Mouse (Mus musculus) forebrain, embryonic 13.5 days (tissue): ENCODE results near the gene Pom121l2. TPM values are rescaled to one million over a fixed set of nuclear protein-coding genes. Genes with fewer than 3 reads are reported as not detected.

Experiments used
- ATAC-seq: fragments of 200-750 bp; cut with Nextera tagmentation; 2 replicates; pipeline ENCODE4 v1.8.0; 2017
- H3K27ac ChIP-seq: fragments of 300-500 bp; sonication (generic); 2 replicates; pipeline ENCODE4 v1.5.1; 2015; ENCODE audit warnings: inconsistent platforms, mild to moderate bottlenecking, moderate library complexity
- H3K27me3 ChIP-seq: fragments of 300-500 bp; sonication (generic); 2 replicates; pipeline ENCODE4 v1.6.1; 2015; ENCODE audit warnings: mild to moderate bottlenecking, inconsistent platforms
- H3K36me3 ChIP-seq: fragments of 300-500 bp; sonication (generic); 2 replicates; pipeline ENCODE4 v1.6.1; 2015; ENCODE audit warnings: mild to moderate bottlenecking, inconsistent platforms; ENCODE audit not compliant: poor library complexity, severe bottlenecking
- H3K4me1 ChIP-seq: fragments of 300-500 bp; sonication (generic); 2 replicates; pipeline ENCODE4 v1.6.1; 2015; ENCODE audit warnings: inconsistent platforms
- H3K4me2 ChIP-seq: fragments of 300-500 bp; sonication (generic); 2 replicates; pipeline ENCODE4 v1.6.1; 2015; ENCODE audit warnings: inconsistent platforms, mild to moderate bottlenecking, moderate library complexity
- H3K4me3 ChIP-seq: fragments of 300-500 bp; sonication (generic); 2 replicates; pipeline ENCODE4 v1.5.1; 2015; ENCODE audit warnings: mild to moderate bottlenecking, inconsistent platforms
- H3K9ac ChIP-seq: fragments of 300-500 bp; sonication (generic); 2 replicates; pipeline ENCODE4 v1.6.1; 2015; ENCODE audit warnings: mild to moderate bottlenecking, inconsistent platforms
- H3K9me3 ChIP-seq: fragments of 300-500 bp; sonication (generic); replicated peaks from 2 replicates; pipeline ENCODE4 v1.6.1; 2016; ENCODE audit warnings: inconsistent platforms
- WGBS: fragments of 180-500 bp; shearing (Covaris S2); methylation state at CpG from one replicate; pipeline ENCODE4 v1.1.7; 2015; 5-methylcytosine and 5-hydroxymethylcytosine counted together
- polyA plus RNA-seq: library from polyadenylated mRNA; unstranded; fragments of >200 nt; fragmentation: Nextera tagmentation; extraction: Ambion mirVana; gene quantifications from 2 replicates; pipeline ENCODE4 v1.2.1, GENCODE M21; 2015

Pom121l2 gene
- 0.09 TPM in 1 of 2 replicates, not detected in the other for polyA plus RNA-seq

DNA sequence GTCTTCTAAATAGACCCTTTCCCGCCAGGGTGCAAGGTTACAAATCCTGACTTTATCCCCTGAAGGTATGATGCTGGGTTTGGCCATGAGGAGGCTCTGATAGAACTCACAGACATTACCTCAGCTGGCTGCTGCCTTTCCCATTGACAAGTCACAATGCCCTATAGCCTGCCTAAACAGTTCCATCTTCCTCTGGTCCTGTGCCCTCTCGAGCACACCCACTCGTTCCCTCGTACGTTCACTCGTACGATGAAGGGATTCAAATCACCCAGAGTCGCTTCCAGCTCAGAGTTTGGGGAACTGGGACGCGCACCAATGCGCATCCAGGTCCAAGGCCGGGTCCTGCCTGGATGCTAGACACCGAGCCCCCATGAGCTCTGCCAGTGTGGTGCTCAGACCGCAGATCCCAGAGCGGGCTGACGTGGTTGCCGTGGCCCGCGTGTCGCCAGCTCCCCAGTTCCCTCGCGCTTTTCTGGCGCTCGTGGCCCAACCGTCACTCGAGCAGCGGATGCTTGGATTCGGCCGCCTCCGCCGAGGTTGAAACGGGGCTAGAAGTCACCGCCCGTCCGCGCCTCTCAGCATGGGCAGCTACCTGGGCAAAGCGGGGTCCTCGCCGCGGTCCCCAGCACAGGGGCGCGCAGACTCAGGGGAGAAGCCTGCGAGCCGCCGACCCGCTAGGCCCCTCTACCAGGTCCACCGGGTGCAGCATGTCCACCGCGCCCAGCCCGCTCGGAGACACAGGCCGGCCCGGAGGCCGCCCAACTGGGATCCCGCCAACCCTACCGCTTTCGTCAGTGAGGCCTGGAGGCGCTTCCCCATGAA is at the start of gene Pom121l2:
Pom121l2 (plus strand) TSS at position 214 of the 822 bp plus-strand sequence.
- peaks cover 65% of the 10 kb centered on the region for H3K27me3 ChIP-seq
- H3K9me3 ChIP-seq = no peaks in the 10 kb centered on the region
- peak; percentile 69; the same call in 1 of the 2 replicates for ATAC-seq
- peak within 1 kb of the TSS; percentile 78 for H3K9ac ChIP-seq
- under 1% methylated on average over 58 of the region's 58 CpGs for WGBS
- H3K4me1 ChIP-seq = peaks cover 14% of the 10 kb centered on the region
- peak within 1 kb of the TSS; percentile 60 for H3K4me3 ChIP-seq
- H3K4me2 ChIP-seq = peak within 1 kb of the TSS; percentile 99
- no peaks in the 10 kb centered on the region for H3K36me3 ChIP-seq
- H3K27ac ChIP-seq = no peak within 1 kb of the TSS

DNA sequence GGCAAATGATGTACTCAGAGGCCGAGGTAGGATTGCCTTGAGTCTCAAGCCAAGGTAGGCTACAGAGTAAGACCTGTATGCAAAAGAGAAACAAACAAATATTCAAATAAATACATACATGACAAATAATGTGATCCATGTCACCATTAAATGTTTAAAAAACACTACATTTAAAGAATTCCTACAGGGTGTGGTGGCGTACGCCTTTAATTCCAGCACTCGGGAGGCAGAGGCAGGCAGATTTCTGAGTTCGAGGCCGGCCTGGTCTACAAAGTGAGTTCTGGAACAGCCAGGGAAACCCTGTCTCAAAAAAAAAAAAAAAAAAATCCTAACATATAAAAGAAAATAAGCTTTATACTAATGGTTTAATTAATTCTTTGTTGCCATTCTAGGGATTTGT is 49.3 kb upstream of the Pom121l2 start:
- WGBS = 43% methylated on average over 6 of the region's 6 CpGs

GRCm38 (mm10) chr13:21933626-21934548 is 47.1 kb upstream of the Pom121l2 start:
- no peak for ATAC-seq
- Histone ChIP-seq H3K4me1 (peaks cover 2% of the 10 kb centered on the region; the same call in 1 of the 2 replicates), H3K9me3 (no peaks in the 10 kb centered on the region), H3K27me3 (peaks cover 14% of the 10 kb centered on the region; the same call in 1 of the 2 replicates), H3K9ac (no peak overlapping the region), H3K36me3 (no peaks in the 10 kb centered on the region), H3K27ac (no peak overlapping the region), H3K4me3 (peak overlapping the region; percentile 12; the same call in 1 of the 2 replicates), H3K4me2 (peak overlapping the region; percentile 30; the same call in 1 of the 2 replicates)
- 7% methylated on average over 28 of the region's 28 CpGs for WGBS

More for the DNA sequence above, 49.3 kb upstream of the Pom121l2 start:
- Histone ChIP-seq H3K36me3 (no peaks in the 10 kb centered on the region), H3K9ac (no peak overlapping the region), H3K27ac (no peak overlapping the region), H3K27me3 (peaks cover 5% of the 10 kb centered on the region; the same call in 1 of the 2 replicates), H3K9me3 (no peaks in the 10 kb centered on the region), H3K4me1 (peaks cover 2% of the 10 kb centered on the region; the same call in 1 of the 2 replicates), H3K4me2 (no peak overlapping the region), H3K4me3 (no peak overlapping the region)
- no peak for ATAC-seq

DNA sequence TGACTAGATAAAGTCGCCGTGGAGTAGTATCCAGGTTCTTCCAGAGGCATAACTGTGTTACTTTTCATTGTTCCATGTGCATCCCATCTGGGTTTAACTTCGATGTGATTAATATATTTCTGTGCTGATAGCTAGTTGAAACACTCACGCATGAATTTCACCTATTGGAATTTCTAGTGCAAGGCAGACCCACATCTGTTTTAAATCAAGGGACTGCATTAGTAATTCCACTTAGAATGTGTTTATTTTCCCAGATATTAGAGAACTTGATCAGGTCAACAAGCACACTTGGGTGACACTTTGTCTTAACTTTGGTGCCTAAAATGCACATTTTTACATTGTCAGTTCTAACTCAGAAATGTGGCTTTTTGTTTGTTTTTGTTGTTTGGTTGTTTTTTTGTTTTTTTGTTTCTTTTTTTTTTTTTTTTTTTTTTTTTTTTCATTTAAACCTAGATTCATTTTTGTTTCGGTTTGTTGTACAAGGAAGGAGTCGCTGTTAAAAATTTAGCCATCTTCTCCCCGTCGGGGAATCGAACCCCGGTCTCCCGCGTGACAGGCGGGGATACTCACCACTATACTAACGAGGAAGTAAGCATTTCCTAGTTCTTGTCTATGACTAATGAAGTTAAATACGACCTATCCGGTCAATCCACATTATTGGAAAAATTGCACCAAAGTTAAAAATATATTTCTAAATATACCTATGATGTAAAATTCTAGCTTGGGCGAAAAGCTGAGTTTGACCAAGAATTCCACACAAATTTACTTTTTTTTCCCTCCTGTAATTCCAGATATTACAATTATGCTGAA is 45.8 kb upstream of the Pom121l2 start:
- H3K4me1 ChIP-seq = peaks cover 2% of the 10 kb centered on the region; the same call in 1 of the 2 replicates
- H3K27ac ChIP-seq = no peak overlapping the region
- WGBS = 12% methylated on average over 17 of the region's 17 CpGs
- no peaks in the 10 kb centered on the region for H3K36me3 ChIP-seq
- H3K4me2 ChIP-seq = no peak overlapping the region
- H3K4me3 ChIP-seq = no peak overlapping the region
- peaks cover 14% of the 10 kb centered on the region; the same call in 1 of the 2 replicates for H3K27me3 ChIP-seq
- no peak overlapping the region for H3K9ac ChIP-seq
- no peaks in the 10 kb centered on the region for H3K9me3 ChIP-seq
- no peak for ATAC-seq

DNA sequence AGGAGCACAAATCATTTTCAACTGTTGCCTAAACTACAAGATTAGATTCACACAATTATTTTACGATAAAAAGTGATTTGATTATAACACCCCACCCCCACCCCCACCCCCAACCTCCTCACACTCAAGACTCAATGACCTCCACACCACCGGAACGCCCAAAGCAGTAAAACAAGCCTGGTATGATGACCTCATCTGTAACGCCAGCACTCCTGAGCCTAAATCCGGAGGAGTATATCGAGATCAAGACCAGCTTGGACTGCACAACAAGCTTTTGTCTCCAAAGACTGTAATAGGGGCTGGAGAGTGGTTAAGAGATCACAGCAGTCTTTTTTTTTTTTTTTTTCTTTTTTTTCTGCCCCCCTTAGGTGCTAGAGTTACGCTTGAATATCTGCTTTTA is 45.2 kb upstream of the Pom121l2 start:
- peaks cover 2% of the 10 kb centered on the region; the same call in 1 of the 2 replicates for H3K4me1 ChIP-seq
- peak overlapping the region; percentile 30 for H3K4me2 ChIP-seq
- H3K9me3 ChIP-seq = no peaks in the 10 kb centered on the region
- H3K36me3 ChIP-seq = no peaks in the 10 kb centered on the region
- H3K4me3 ChIP-seq = no peak overlapping the region
- peaks cover 14% of the 10 kb centered on the region; the same call in 1 of the 2 replicates for H3K27me3 ChIP-seq
- no peak for ATAC-seq
- no peak overlapping the region for H3K9ac ChIP-seq
- 4% methylated on average over 7 of the region's 7 CpGs for WGBS
- no peak overlapping the region for H3K27ac ChIP-seq

- Histone ChIP-seq H3K4me3 (peak overlapping the region; percentile 14; the same call in 1 of the 2 replicates), H3K9ac (no peak overlapping the region), H3K4me1 (peaks cover 2% of the 10 kb centered on the region; the same call in 1 of the 2 replicates), H3K27ac (no peak overlapping the region), H3K36me3 (no peaks in the 10 kb centered on the region), H3K4me2 (peak overlapping the region; percentile 41), H3K9me3 (no peaks in the 10 kb centered on the region), H3K27me3 (peaks cover 14% of the 10 kb centered on the region; the same call in 1 of the 2 replicates)
- ATAC-seq = no peak
- WGBS = 2% methylated on average over 17 of the region's 17 CpGs
These were observed 44.0 kb upstream of the Pom121l2 start for GRCm38 (mm10) chr13:21936968-21937367.

DNA sequence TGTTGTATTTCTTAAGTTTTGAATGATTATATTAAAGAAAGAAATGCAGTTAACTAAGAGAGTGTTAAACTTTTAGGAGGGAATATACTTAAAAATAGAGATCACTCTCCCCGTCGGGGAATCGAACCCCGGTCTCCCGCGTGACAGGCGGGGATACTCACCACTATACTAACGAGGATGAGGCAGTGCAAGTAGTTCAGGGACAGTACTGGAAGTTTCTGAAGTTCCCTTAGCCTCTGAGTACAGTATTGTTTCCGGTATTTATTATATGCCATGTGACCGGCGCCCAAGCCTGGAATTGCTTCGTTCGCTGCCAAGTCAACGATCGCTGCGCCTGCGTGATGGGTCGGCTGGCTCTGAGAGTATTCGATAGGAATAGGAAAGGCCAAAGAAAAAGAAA is 40.8 kb upstream of the Pom121l2 start:
- Histone ChIP-seq H3K4me3 (peak overlapping the region; percentile 45), H3K27ac (no peak overlapping the region), H3K9me3 (no peaks in the 10 kb centered on the region), H3K36me3 (no peaks in the 10 kb centered on the region), H3K9ac (peak overlapping the region; percentile 54), H3K4me1 (peaks cover 2% of the 10 kb centered on the region; the same call in 1 of the 2 replicates), H3K4me2 (peak overlapping the region; percentile 62), H3K27me3 (peaks cover 14% of the 10 kb centered on the region; the same call in 1 of the 2 replicates)
- under 1% methylated on average over 19 of the region's 19 CpGs for WGBS
- peak; percentile 84 for ATAC-seq

DNA sequence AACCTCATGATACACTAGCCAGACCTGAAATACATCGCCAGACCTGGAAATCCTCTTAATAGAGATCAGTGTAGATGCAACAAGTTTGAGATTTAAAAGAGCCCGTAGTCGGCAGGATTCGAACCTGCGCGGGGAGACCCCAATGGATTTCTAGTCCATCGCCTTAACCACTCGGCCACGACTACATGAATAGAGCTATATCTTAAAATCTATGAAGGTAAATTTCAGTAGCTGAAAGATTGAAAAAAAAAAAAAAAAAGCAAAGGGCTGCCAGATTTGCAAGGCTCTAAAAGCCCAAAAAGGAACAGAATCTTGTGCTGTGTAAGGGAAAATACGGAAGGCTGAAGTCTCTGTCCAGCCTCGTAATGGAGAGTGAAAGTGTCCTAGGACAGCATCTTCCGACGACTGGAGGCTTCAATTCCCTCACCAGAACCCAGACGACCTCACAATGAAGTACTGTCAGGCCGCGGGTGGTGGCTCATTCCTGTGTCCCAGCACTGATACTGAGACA is 40.1 kb upstream of the Pom121l2 start:
- Histone ChIP-seq H3K36me3 (no peaks in the 10 kb centered on the region), H3K4me2 (peak overlapping the region; percentile 62), H3K9ac (peak overlapping the region; percentile 61), H3K4me3 (peak overlapping the region; percentile 45), H3K9me3 (no peaks in the 10 kb centered on the region), H3K4me1 (peaks cover 2% of the 10 kb centered on the region; the same call in 1 of the 2 replicates), H3K27ac (no peak overlapping the region; the same call in 1 of the 2 replicates), H3K27me3 (peaks cover 14% of the 10 kb centered on the region; the same call in 1 of the 2 replicates)
- WGBS = under 1% methylated on average over 16 of the region's 16 CpGs
- peak; percentile 43 for ATAC-seq

DNA sequence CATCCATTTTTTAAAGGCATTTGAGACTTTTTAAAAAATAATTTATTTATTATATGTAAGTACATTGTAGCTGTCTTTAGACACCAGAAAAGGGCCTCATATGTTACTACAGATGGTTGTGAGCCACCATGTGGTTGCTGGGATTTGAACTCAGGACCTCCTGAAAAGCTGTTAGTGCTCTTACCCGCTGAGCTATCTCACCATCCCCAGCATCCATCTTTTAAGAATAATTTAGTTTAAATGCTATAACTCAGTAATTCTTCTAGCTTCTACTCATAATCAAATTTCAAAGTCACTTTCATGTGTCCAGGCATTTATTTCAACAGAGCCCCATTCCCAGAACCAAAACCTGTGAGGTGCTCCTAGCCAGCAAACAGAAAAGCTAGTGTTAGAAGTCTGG is 37.4 kb upstream of the Pom121l2 start:
- no peak for ATAC-seq
- 68% methylated on average over 1 of the region's 1 CpGs for WGBS
- no peak overlapping the region for H3K4me3 ChIP-seq

DNA sequence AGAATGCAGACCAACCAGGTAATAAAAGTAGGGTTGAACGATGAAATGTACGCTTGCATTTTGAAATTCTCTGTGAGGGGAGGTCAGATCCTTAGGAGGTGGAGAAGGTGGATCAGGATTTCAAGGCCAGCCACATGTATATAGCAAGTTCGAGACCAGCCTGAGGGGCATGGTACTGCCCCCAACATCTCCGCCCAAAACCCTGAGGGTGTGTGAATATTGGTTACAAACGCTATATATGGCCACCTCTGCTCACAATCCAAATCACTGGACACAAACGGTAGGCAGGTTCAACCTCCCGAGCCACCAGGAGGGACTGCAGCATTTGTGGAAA is 36.4 kb upstream of the Pom121l2 start:
- Histone ChIP-seq H3K36me3 (peaks cover 18% of the 10 kb centered on the region), H3K9ac (peak overlapping the region; percentile 84), H3K9me3 (no peaks in the 10 kb centered on the region), H3K4me3 (peak overlapping the region; percentile 82), H3K27ac (no peak overlapping the region), H3K4me2 (peak overlapping the region; percentile 77), H3K4me1 (peaks cover 20% of the 10 kb centered on the region), H3K27me3 (no peaks in the 10 kb centered on the region)
- peak; percentile 55 for ATAC-seq
- 1% methylated on average over 7 of the region's 7 CpGs for WGBS

More for the DNA sequence above, 37.4 kb upstream of the Pom121l2 start:
- no peaks in the 10 kb centered on the region for H3K27me3 ChIP-seq
- peaks cover 20% of the 10 kb centered on the region for H3K4me1 ChIP-seq
- H3K9ac ChIP-seq = no peak overlapping the region
- no peaks in the 10 kb centered on the region for H3K9me3 ChIP-seq
- H3K36me3 ChIP-seq = peaks cover 9% of the 10 kb centered on the region
- no peak overlapping the region for H3K27ac ChIP-seq
- H3K4me2 ChIP-seq = no peak overlapping the region
